Mouse (Mus musculus) heart, embryonic 12.5 days (tissue): Measurements from ENCODE around the gene Gm21312. TPM values are rescaled to one million over a fixed set of nuclear protein-coding genes. Genes with fewer than 3 reads are reported as not detected.

Experiments used
- polyA plus RNA-seq: library from polyadenylated mRNA; unstranded; fragments of >200 nt; fragmentation: Nextera tagmentation; extraction: Ambion mirVana; gene quantifications from 2 replicates; pipeline ENCODE4 v1.2.1, GENCODE M21; 2016

Gm21312 gene
- polyA plus RNA-seq, 1 experiment from 2014 or later, result not detected

Other genes with a start within 250 kb of the Gm21312 start
- gene Gm21293, start 34.0 kb upstream of the Gm21312 start, polyA plus RNA-seq, result not detected in 2 replicates
- not detected in 2 replicates for gene Gm6763, start 25.5 kb upstream of the Gm21312 start, polyA plus RNA-seq
- not detected in 2 replicates for gene Gm8764, start 17.0 kb upstream of the Gm21312 start, polyA plus RNA-seq
- not detected in 2 replicates for gene Gm21304, start 8.5 kb upstream of the Gm21312 start, polyA plus RNA-seq
- gene Gm20765, start 8.5 kb downstream of the Gm21312 start, polyA plus RNA-seq, result not detected in 2 replicates
- gene Gm4340, start 17.0 kb downstream of the Gm21312 start, polyA plus RNA-seq, result not detected in 2 replicates